Mouse (Mus musculus): Measurements from ENCODE around the gene Sptbn1. TPM values are rescaled to one million over a fixed set of nuclear protein-coding genes. Genes with fewer than 3 reads are reported as not detected.

Sptbn1 gene
- polyA plus RNA-seq, 1 experiment from 2014 or later: 196 TPM

GRCm38 (mm10) chr11:30175623-30176022, 92.4 kb downstream of the Sptbn1 start:
- WGBS: 82% methylated on average over 1 of the region's 1 CpGs
- ATAC-seq: no peak
- H3K36me3 ChIP-seq (ENCODE audit: control insufficient read depth, insufficient read depth, low read length): no peaks in the 10 kb centered on the region
- H3K4me1 ChIP-seq (ENCODE audit: control insufficient read depth, insufficient read depth, low read depth, low read length): peaks cover 3% of the 10 kb centered on the region
- no peak overlapping the region for H3K9ac ChIP-seq (ENCODE audit: low read depth, low read length)
- H3K27ac ChIP-seq (ENCODE audit: low read depth, low read length): no peak overlapping the region
- no peak overlapping the region for H3K4me2 ChIP-seq (ENCODE audit: low read length)
- H3K27me3 ChIP-seq (replicated peaks; ENCODE audit: control insufficient read depth, insufficient read depth, low read length): no peaks in the 10 kb centered on the region
- no peak overlapping the region for H3K4me3 ChIP-seq (ENCODE audit: low read length)
- no peaks in the 10 kb centered on the region for H3K9me3 ChIP-seq (ENCODE audit: control insufficient read depth, low read length)

DNA sequence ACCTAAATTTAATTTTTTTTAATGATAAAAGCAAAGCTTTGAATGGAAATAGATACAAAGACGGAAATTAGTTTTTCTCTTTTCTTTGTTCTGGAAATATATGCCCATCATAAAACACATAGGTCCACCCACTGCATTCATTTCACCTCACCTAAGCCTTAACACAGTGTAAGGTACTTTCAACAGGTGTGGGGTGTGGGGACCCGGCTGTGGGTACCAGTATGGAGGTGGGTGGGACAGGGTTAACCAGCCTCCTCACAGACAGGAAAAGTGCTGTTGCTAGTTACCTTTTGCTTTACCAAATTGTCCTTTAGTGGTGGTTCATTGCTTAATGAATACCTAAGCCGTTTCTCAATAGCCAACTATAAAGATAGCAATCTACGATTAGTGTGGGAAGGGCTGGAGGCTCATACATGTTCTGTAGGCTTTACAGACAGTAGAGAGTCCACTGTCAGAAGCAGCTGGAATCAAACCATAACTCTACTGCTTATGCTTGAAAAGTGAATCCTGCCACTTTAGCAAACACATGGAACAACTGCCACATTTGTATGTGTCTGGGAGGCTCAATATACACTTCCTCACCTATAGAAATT, 96.3 kb downstream of the Sptbn1 start:
- 93% methylated on average over 4 of the region's 4 CpGs for WGBS
- Histone ChIP-seq H3K4me1 (ENCODE audit: control insufficient read depth, insufficient read depth, low read depth, low read length) (peaks cover 7% of the 10 kb centered on the region), H3K27ac (ENCODE audit: low read depth, low read length) (no peak overlapping the region), H3K9ac (ENCODE audit: low read depth, low read length) (no peak overlapping the region), H3K36me3 (ENCODE audit: control insufficient read depth, insufficient read depth, low read length) (no peaks in the 10 kb centered on the region), H3K4me3 (ENCODE audit: low read length) (no peak overlapping the region), H3K9me3 (ENCODE audit: control insufficient read depth, low read length) (no peaks in the 10 kb centered on the region), H3K4me2 (ENCODE audit: low read length) (no peak overlapping the region), H3K27me3 (replicated peaks; ENCODE audit: control insufficient read depth, insufficient read depth, low read length) (no peaks in the 10 kb centered on the region)
- ATAC-seq: no peak

GRCm38 (mm10) chr11:30171184-30171583, 96.8 kb downstream of the Sptbn1 start:
- Histone ChIP-seq H3K4me1 (ENCODE audit: control insufficient read depth, insufficient read depth, low read depth, low read length) (peaks cover 6% of the 10 kb centered on the region), H3K9me3 (ENCODE audit: control insufficient read depth, low read length) (no peaks in the 10 kb centered on the region), H3K27me3 (replicated peaks; ENCODE audit: control insufficient read depth, insufficient read depth, low read length) (no peaks in the 10 kb centered on the region), H3K9ac (ENCODE audit: low read depth, low read length) (no peak overlapping the region), H3K36me3 (ENCODE audit: control insufficient read depth, insufficient read depth, low read length) (no peaks in the 10 kb centered on the region), H3K4me2 (ENCODE audit: low read length) (no peak overlapping the region), H3K4me3 (ENCODE audit: low read length) (no peak overlapping the region), H3K27ac (ENCODE audit: low read depth, low read length) (no peak overlapping the region)
- 93% methylated on average over 5 of the region's 5 CpGs for WGBS
- no peak for ATAC-seq

GRCm38 (mm10) chr11:30166551-30166922, 101.4 kb downstream of the Sptbn1 start:
- peaks cover 9% of the 10 kb centered on the region for H3K4me1 ChIP-seq (ENCODE audit: control insufficient read depth, insufficient read depth, low read depth, low read length)
- no peak overlapping the region for H3K4me3 ChIP-seq (ENCODE audit: low read length)
- H3K36me3 ChIP-seq (ENCODE audit: control insufficient read depth, insufficient read depth, low read length): no peaks in the 10 kb centered on the region
- no peaks in the 10 kb centered on the region for H3K9me3 ChIP-seq (ENCODE audit: control insufficient read depth, low read length)
- no peak for ATAC-seq
- H3K9ac ChIP-seq (ENCODE audit: low read depth, low read length): no peak overlapping the region
- WGBS: 75% methylated on average over 4 of the region's 4 CpGs
- H3K4me2 ChIP-seq (ENCODE audit: low read length): no peak overlapping the region
- no peak overlapping the region for H3K27ac ChIP-seq (ENCODE audit: low read depth, low read length)
- H3K27me3 ChIP-seq (replicated peaks; ENCODE audit: control insufficient read depth, insufficient read depth, low read length): no peaks in the 10 kb centered on the region

DNA sequence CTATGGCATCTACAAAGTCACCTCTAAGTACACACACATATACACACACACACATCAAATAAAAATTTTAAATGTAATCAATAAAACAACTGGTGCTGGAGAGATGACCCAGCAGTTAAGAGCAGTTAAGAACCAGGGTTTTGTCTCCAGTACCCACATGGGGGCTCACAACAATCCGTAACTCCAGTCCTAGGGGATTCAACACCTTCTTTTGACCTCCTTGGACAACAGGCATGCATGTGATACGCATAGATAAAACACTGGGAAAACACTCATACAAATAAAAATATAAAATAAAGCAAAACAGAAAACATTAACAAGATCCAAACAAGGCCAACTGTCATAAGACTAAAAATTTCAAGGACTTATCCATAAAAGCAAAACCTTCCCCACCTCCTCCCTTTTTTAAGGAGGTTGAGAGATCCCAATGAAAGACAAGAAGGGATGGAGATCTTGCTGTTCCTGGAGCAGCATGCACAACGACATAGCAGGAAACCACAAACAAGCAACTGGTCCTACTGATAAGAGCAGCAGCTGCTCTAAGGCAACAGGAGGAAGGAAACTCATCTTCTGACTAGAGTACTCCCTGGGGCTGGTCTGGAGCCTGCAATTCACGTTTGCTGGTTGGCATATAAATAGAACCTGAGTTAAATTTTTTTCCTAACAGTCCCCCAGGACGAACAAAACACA, 102.0 kb downstream of the Sptbn1 start:
- H3K4me2 ChIP-seq (ENCODE audit: low read length): no peak overlapping the region
- no peak overlapping the region for H3K4me3 ChIP-seq (ENCODE audit: low read length)
- H3K9me3 ChIP-seq (ENCODE audit: control insufficient read depth, low read length): no peaks in the 10 kb centered on the region
- no peaks in the 10 kb centered on the region for H3K36me3 ChIP-seq (ENCODE audit: control insufficient read depth, insufficient read depth, low read length)
- peaks cover 12% of the 10 kb centered on the region for H3K4me1 ChIP-seq (ENCODE audit: control insufficient read depth, insufficient read depth, low read depth, low read length)
- WGBS: 57% methylated on average over 5 of the region's 5 CpGs
- no peak for ATAC-seq
- no peak overlapping the region for H3K9ac ChIP-seq (ENCODE audit: low read depth, low read length)
- H3K27me3 ChIP-seq (replicated peaks; ENCODE audit: control insufficient read depth, insufficient read depth, low read length): no peaks in the 10 kb centered on the region
- no peak overlapping the region for H3K27ac ChIP-seq (ENCODE audit: low read depth, low read length)

DNA sequence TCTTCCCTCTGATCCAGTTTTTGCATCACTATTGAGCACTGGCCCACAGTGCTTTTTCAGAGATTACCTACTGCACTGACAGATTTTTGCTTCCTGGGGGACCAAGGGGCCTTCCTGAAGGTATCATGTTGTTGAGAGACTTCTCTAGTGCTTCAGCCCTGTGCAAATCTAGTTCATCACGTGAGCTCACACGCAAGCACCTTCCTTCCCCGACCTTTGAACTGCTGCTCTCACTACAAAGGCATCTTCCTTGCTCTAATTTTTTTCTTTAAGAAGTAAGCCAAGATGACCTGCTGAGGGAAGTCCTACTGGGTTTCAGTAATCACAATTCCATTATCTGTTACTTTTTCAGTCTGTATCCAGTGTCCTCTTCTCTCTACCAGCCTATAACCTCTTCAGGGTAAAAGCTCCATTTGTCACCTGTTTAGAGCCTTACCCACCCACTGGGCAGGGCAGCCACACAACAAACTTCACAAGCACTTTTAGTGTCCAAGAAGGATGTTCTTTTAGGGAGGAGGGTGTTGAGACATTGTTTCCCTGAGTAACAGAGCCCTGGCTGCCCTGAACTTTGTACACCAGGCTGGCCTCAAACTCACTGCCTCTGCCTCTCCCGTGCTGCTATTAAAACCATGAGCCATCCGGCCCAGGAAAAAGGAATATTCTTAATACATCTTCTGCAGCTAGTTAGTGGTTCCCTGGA, 103.3 kb downstream of the Sptbn1 start:
- Histone ChIP-seq H3K9ac (ENCODE audit: low read depth, low read length) (no peak overlapping the region), H3K9me3 (ENCODE audit: control insufficient read depth, low read length) (no peaks in the 10 kb centered on the region), H3K4me1 (ENCODE audit: control insufficient read depth, insufficient read depth, low read depth, low read length) (peaks cover 12% of the 10 kb centered on the region), H3K4me3 (ENCODE audit: low read length) (no peak overlapping the region), H3K27ac (ENCODE audit: low read depth, low read length) (no peak overlapping the region), H3K4me2 (ENCODE audit: low read length) (no peak overlapping the region), H3K27me3 (replicated peaks; ENCODE audit: control insufficient read depth, insufficient read depth, low read length) (no peaks in the 10 kb centered on the region), H3K36me3 (ENCODE audit: control insufficient read depth, insufficient read depth, low read length) (no peaks in the 10 kb centered on the region)
- 67% methylated on average over 5 of the region's 5 CpGs for WGBS
- no peak for ATAC-seq

GRCm38 (mm10) chr11:30163870-30164269, 104.1 kb downstream of the Sptbn1 start:
- ATAC-seq: no peak
- no peaks in the 10 kb centered on the region for H3K27me3 ChIP-seq (replicated peaks; ENCODE audit: control insufficient read depth, insufficient read depth, low read length)
- WGBS: 82% methylated on average over 1 of the region's 1 CpGs
- no peak overlapping the region for H3K27ac ChIP-seq (ENCODE audit: low read depth, low read length)
- no peak overlapping the region for H3K4me2 ChIP-seq (ENCODE audit: low read length)
- no peak overlapping the region for H3K4me3 ChIP-seq (ENCODE audit: low read length)
- peaks cover 12% of the 10 kb centered on the region for H3K4me1 ChIP-seq (ENCODE audit: control insufficient read depth, insufficient read depth, low read depth, low read length)
- no peaks in the 10 kb centered on the region for H3K36me3 ChIP-seq (ENCODE audit: control insufficient read depth, insufficient read depth, low read length)
- no peaks in the 10 kb centered on the region for H3K9me3 ChIP-seq (ENCODE audit: control insufficient read depth, low read length)
- H3K9ac ChIP-seq (ENCODE audit: low read depth, low read length): no peak overlapping the region

DNA sequence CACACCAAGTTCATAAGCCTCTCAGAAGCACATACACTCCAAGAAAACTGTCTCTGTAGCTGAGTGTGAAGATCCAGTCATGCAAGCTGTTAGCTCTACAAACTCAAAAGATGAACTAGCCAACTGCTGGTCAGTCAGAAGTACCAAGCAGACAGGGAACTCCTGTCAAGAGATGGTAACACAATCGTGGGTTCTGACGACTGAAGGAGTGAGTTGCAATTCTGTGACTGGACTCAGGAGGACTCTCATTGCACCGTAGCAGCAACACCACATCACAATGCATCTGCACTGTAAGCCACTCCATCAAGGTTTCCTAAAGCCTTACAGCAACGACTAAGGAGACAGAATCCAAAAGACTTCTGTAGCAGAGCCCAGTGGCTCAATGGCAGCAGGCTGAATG, 104.9 kb downstream of the Sptbn1 start:
- Histone ChIP-seq H3K4me2 (ENCODE audit: low read length) (no peak overlapping the region), H3K27ac (ENCODE audit: low read depth, low read length) (no peak overlapping the region), H3K4me3 (ENCODE audit: low read length) (no peak overlapping the region), H3K9me3 (ENCODE audit: control insufficient read depth, low read length) (no peaks in the 10 kb centered on the region), H3K4me1 (ENCODE audit: control insufficient read depth, insufficient read depth, low read depth, low read length) (peaks cover 17% of the 10 kb centered on the region), H3K9ac (ENCODE audit: low read depth, low read length) (no peak overlapping the region), H3K36me3 (ENCODE audit: control insufficient read depth, insufficient read depth, low read length) (no peaks in the 10 kb centered on the region), H3K27me3 (replicated peaks; ENCODE audit: control insufficient read depth, insufficient read depth, low read length) (no peaks in the 10 kb centered on the region)
- ATAC-seq: no peak
- WGBS: 78% methylated on average over 4 of the region's 4 CpGs

- WGBS: 86% methylated on average over 1 of the region's 1 CpGs
- peaks cover 14% of the 10 kb centered on the region for H3K4me1 ChIP-seq (ENCODE audit: control insufficient read depth, insufficient read depth, low read depth, low read length)
- H3K27me3 ChIP-seq (replicated peaks; ENCODE audit: control insufficient read depth, insufficient read depth, low read length): no peaks in the 10 kb centered on the region
- no peak for ATAC-seq
- no peak overlapping the region for H3K4me3 ChIP-seq (ENCODE audit: low read length)
- H3K9me3 ChIP-seq (ENCODE audit: control insufficient read depth, low read length): no peaks in the 10 kb centered on the region
- H3K9ac ChIP-seq (ENCODE audit: low read depth, low read length): no peak overlapping the region
- no peak overlapping the region for H3K27ac ChIP-seq (ENCODE audit: low read depth, low read length)
- H3K4me2 ChIP-seq (ENCODE audit: low read length): no peak overlapping the region
- H3K36me3 ChIP-seq (ENCODE audit: control insufficient read depth, insufficient read depth, low read length): no peaks in the 10 kb centered on the region
Observed at GRCm38 (mm10) chr11:30161744-30162143, 106.2 kb downstream of the Sptbn1 start.
